Mouse (Mus musculus) limb, embryonic 11.5 days (tissue): ENCODE measurements around the gene Plscr4. TPM values are rescaled to one million over a fixed set of nuclear protein-coding genes. Genes with fewer than 3 reads are reported as not detected.

Source experiments
- ATAC-seq: fragments of 200-750 bp; cut with Nextera tagmentation; 2 replicates; pipeline ENCODE4 v1.8.0; 2017; ENCODE audit warnings: low read depth; ENCODE audit not compliant: insufficient number of reproducible peaks, low FRiP score, low TSS enrichment
- DNase-seq: peaks from one replicate; pipeline ENCODE4 v3.0.0-alpha.2; 2015; ENCODE audit warnings: low spot score
- H3K27ac ChIP-seq: fragments of 300-500 bp; sonication (generic); replicated peaks from 2 replicates; pipeline ENCODE4 v1.5.1; 2014; ENCODE audit warnings: low read depth, mild to moderate bottlenecking, low read length
- H3K27me3 ChIP-seq: fragments of 300-500 bp; sonication (generic); 2 replicates; pipeline ENCODE4 v1.6.1; 2014; ENCODE audit warnings: mild to moderate bottlenecking, low read length, mixed read lengths; ENCODE audit not compliant: control insufficient read depth, insufficient read depth
- H3K36me3 ChIP-seq: fragments of 300-500 bp; sonication (generic); 2 replicates; pipeline ENCODE4 v1.6.1; 2014; ENCODE audit warnings: mild to moderate bottlenecking, low read length, moderate library complexity, mixed read lengths; ENCODE audit not compliant: control insufficient read depth, insufficient read depth
- H3K4me1 ChIP-seq: fragments of 300-500 bp; sonication (generic); 2 replicates; pipeline ENCODE4 v1.6.1; 2014; ENCODE audit warnings: low read length, mixed read lengths; ENCODE audit not compliant: control insufficient read depth, insufficient read depth
- H3K4me2 ChIP-seq: fragments of 300-500 bp; sonication (generic); 2 replicates; pipeline ENCODE4 v1.6.1; 2014; ENCODE audit warnings: low read depth, mild to moderate bottlenecking, moderate library complexity; ENCODE audit not compliant: severe bottlenecking
- H3K4me3 ChIP-seq: fragments of 300-500 bp; sonication (generic); 2 replicates; pipeline ENCODE4 v1.5.1; 2014; ENCODE audit warnings: low read depth, low read length
- H3K9ac ChIP-seq: fragments of 300-500 bp; sonication (generic); 2 replicates; pipeline ENCODE4 v1.6.1; 2014; ENCODE audit warnings: mild to moderate bottlenecking, low read length
- H3K9me3 ChIP-seq: fragments of 300-500 bp; sonication (generic); 2 replicates; pipeline ENCODE4 v1.6.1; 2016; ENCODE audit warnings: low read length; ENCODE audit not compliant: control insufficient read depth
- WGBS: fragments of 180-500 bp; shearing (Covaris S2); extraction: QIAGEN DNeasy Blood & Tissue Kit; methylation state at CpG from one replicate; pipeline ENCODE4 v1.1.7; 2014; 5-methylcytosine and 5-hydroxymethylcytosine counted together
- polyA plus RNA-seq: library from polyadenylated mRNA; unstranded; fragments of >200 nt; fragmentation: Nextera tagmentation; extraction: Ambion mirVana; gene quantifications from 2 replicates; pipeline ENCODE4 v1.2.1, GENCODE M21; 2014

The Plscr4 gene
- polyA plus RNA-seq, 1 experiment from 2014 or later = 1.1 TPM

- Histone ChIP-seq H3K27me3 (no peaks in the 10 kb centered on the region), H3K36me3 (no peaks in the 10 kb centered on the region), H3K4me1 (no peaks in the 10 kb centered on the region), H3K9ac (no peak overlapping the region), H3K4me2 (no peak overlapping the region), H3K9me3 (no peaks in the 10 kb centered on the region), H3K27ac (no peak overlapping the region), H3K4me3 (no peak overlapping the region)
- 87% methylated on average over 2 of the region's 2 CpGs for WGBS
- ATAC-seq (no peak), DNase-seq (no peak)
Observed at GRCm38 (mm10) chr9:92458418-92458817, 1.2 kb downstream of the Plscr4 start.

GRCm38 (mm10) chr9:92467724-92468123 is 10.6 kb downstream of the Plscr4 start:
- DNase-seq = no peak

GRCm38 (mm10) chr9:92472256-92472855 is 15.2 kb downstream of the Plscr4 start:
- DNase-seq (no peak), ATAC-seq (no peak)
- no peaks in the 10 kb centered on the region for H3K4me1 ChIP-seq
- H3K9ac ChIP-seq = no peak overlapping the region
- H3K36me3 ChIP-seq = no peaks in the 10 kb centered on the region
- no peak overlapping the region for H3K4me3 ChIP-seq
- no peak overlapping the region for H3K4me2 ChIP-seq
- H3K9me3 ChIP-seq = no peaks in the 10 kb centered on the region
- H3K27me3 ChIP-seq = no peaks in the 10 kb centered on the region
- no peak overlapping the region for H3K27ac ChIP-seq
- WGBS = 85% methylated on average over 5 of the region's 5 CpGs

More at GRCm38 (mm10) chr9:92467724-92468123, 10.6 kb downstream of the Plscr4 start:
- no peaks in the 10 kb centered on the region for H3K9me3 ChIP-seq
- no peaks in the 10 kb centered on the region for H3K4me1 ChIP-seq
- no peak overlapping the region for H3K4me2 ChIP-seq
- H3K4me3 ChIP-seq = no peak overlapping the region
- H3K9ac ChIP-seq = no peak overlapping the region
- ATAC-seq = no peak
- WGBS = 83% methylated on average over 4 of the region's 4 CpGs
- H3K27ac ChIP-seq = no peak overlapping the region
- H3K27me3 ChIP-seq = no peaks in the 10 kb centered on the region
- H3K36me3 ChIP-seq = no peaks in the 10 kb centered on the region

- no peaks in the 10 kb centered on the region for H3K27me3 ChIP-seq
- no peak overlapping the region for H3K4me2 ChIP-seq
- DNase-seq (no peak), ATAC-seq (no peak)
- H3K4me3 ChIP-seq = no peak overlapping the region
- no peaks in the 10 kb centered on the region for H3K36me3 ChIP-seq
- WGBS = 84% methylated on average over 2 of the region's 2 CpGs
- no peaks in the 10 kb centered on the region for H3K4me1 ChIP-seq
- no peaks in the 10 kb centered on the region for H3K9me3 ChIP-seq
- no peak overlapping the region for H3K27ac ChIP-seq
- no peak overlapping the region for H3K9ac ChIP-seq
Observed at GRCm38 (mm10) chr9:92473178-92473577, 16.0 kb downstream of the Plscr4 start.

- 98% methylated on average over 1 of the region's 1 CpGs for WGBS
Observed at GRCm38 (mm10) chr9:92474244-92474643, 17.1 kb downstream of the Plscr4 start.

GRCm38 (mm10) chr9:92481663-92482062 is 24.5 kb downstream of the Plscr4 start:
- H3K36me3 ChIP-seq = no peaks in the 10 kb centered on the region
- ATAC-seq = no peak
- no peak for DNase-seq
- no peaks in the 10 kb centered on the region for H3K4me1 ChIP-seq
- no peak overlapping the region for H3K9ac ChIP-seq
- H3K9me3 ChIP-seq = no peaks in the 10 kb centered on the region
- H3K4me2 ChIP-seq = no peak overlapping the region
- H3K4me3 ChIP-seq = no peak overlapping the region
- WGBS = 86% methylated on average over 2 of the region's 2 CpGs
- H3K27ac ChIP-seq = no peak overlapping the region
- no peaks in the 10 kb centered on the region for H3K27me3 ChIP-seq

More at GRCm38 (mm10) chr9:92474244-92474643, 17.1 kb downstream of the Plscr4 start:
- Histone ChIP-seq H3K9me3 (no peaks in the 10 kb centered on the region), H3K4me1 (no peaks in the 10 kb centered on the region), H3K4me2 (no peak overlapping the region), H3K27ac (no peak overlapping the region), H3K9ac (no peak overlapping the region), H3K4me3 (no peak overlapping the region), H3K36me3 (no peaks in the 10 kb centered on the region), H3K27me3 (no peaks in the 10 kb centered on the region)
- DNase-seq (no peak), ATAC-seq (no peak)

GRCm38 (mm10) chr9:92482551-92482950 is 25.4 kb downstream of the Plscr4 start:
- ATAC-seq = no peak
- no peak overlapping the region for H3K9ac ChIP-seq
- WGBS = 86% methylated on average over 4 of the region's 4 CpGs
- no peak overlapping the region for H3K4me3 ChIP-seq
- H3K4me1 ChIP-seq = no peaks in the 10 kb centered on the region
- H3K27me3 ChIP-seq = no peaks in the 10 kb centered on the region
- H3K36me3 ChIP-seq = no peaks in the 10 kb centered on the region
- no peak overlapping the region for H3K27ac ChIP-seq
- H3K9me3 ChIP-seq = no peaks in the 10 kb centered on the region
- H3K4me2 ChIP-seq = no peak overlapping the region
- DNase-seq = no peak

- Histone ChIP-seq H3K4me1 (no peaks in the 10 kb centered on the region), H3K9ac (no peak overlapping the region), H3K4me3 (no peak overlapping the region), H3K27ac (no peak overlapping the region), H3K27me3 (no peaks in the 10 kb centered on the region), H3K36me3 (no peaks in the 10 kb centered on the region), H3K9me3 (no peaks in the 10 kb centered on the region), H3K4me2 (no peak overlapping the region)
- no peak for DNase-seq
- WGBS = 91% methylated on average over 7 of the region's 7 CpGs
- no peak for ATAC-seq
Observed at GRCm38 (mm10) chr9:92484710-92485267, 27.6 kb downstream of the Plscr4 start.

- no peaks in the 10 kb centered on the region for H3K36me3 ChIP-seq
- 86% methylated on average over 7 of the region's 7 CpGs for WGBS
- no peak overlapping the region for H3K9ac ChIP-seq
- no peak for DNase-seq
- H3K27ac ChIP-seq = no peak overlapping the region
- no peak for ATAC-seq
- H3K4me2 ChIP-seq = no peak overlapping the region
- H3K4me3 ChIP-seq = no peak overlapping the region
- H3K27me3 ChIP-seq = no peaks in the 10 kb centered on the region
- no peaks in the 10 kb centered on the region for H3K9me3 ChIP-seq
- no peaks in the 10 kb centered on the region for H3K4me1 ChIP-seq
Observed at GRCm38 (mm10) chr9:92489857-92490256, 32.7 kb downstream of the Plscr4 start.
